Mouse (Mus musculus): Measurements from ENCODE around the gene Sumo1. TPM values are rescaled to one million over a fixed set of nuclear protein-coding genes. Genes with fewer than 3 reads are reported as not detected.
"Not testable (repeated sequence)": the region's sequence is repeated elsewhere in the genome, so short reads cannot be mapped to it uniquely, and the experiment has no call there.

Sumo1 gene
- polyA plus RNA-seq, 1 experiment from 2014 or later, result 333 TPM

- not testable (repeated sequence) for H3K9me3 ChIP-seq (replicated peaks); ATAC-seq (ENCODE audit: low FRiP score); H3K4me2 ChIP-seq; H3K27ac ChIP-seq (replicated peaks); H3K9ac ChIP-seq (replicated peaks); H3K4me1 ChIP-seq; H3K36me3 ChIP-seq; H3K27me3 ChIP-seq (replicated peaks); H3K4me3 ChIP-seq (replicated peaks)
- 95% methylated on average over 6 of the region's 6 CpGs for WGBS
Observed at GRCm38 (mm10) chr1:59630356-59630755, 40.3 kb downstream of the Sumo1 start.

GRCm38 (mm10) chr1:59629194-59629593 is 41.4 kb downstream of the Sumo1 start:
- Histone ChIP-seq H3K27me3 (replicated peaks) (no peaks in the 10 kb centered on the region), H3K4me2 (no peak overlapping the region), H3K9me3 (replicated peaks) (no peaks in the 10 kb centered on the region), H3K4me3 (replicated peaks) (no peak overlapping the region), H3K9ac (replicated peaks) (no peak overlapping the region), H3K27ac (replicated peaks) (no peak overlapping the region), H3K4me1 (no peaks in the 10 kb centered on the region), H3K36me3 (no peaks in the 10 kb centered on the region)
- WGBS, result 68% methylated on average over 6 of the region's 6 CpGs
- ATAC-seq (ENCODE audit: low FRiP score), result no peak

- Histone ChIP-seq H3K4me2 (no peak overlapping the region), H3K27me3 (replicated peaks) (no peaks in the 10 kb centered on the region), H3K4me1 (no peaks in the 10 kb centered on the region), H3K36me3 (no peaks in the 10 kb centered on the region), H3K27ac (replicated peaks) (no peak overlapping the region), H3K9me3 (replicated peaks) (no peaks in the 10 kb centered on the region), H3K9ac (replicated peaks) (no peak overlapping the region), H3K4me3 (replicated peaks) (no peak overlapping the region)
- no peak for ATAC-seq (ENCODE audit: low FRiP score)
- 80% methylated on average over 5 of the region's 5 CpGs for WGBS
Observed at GRCm38 (mm10) chr1:59625410-59625809, 45.2 kb downstream of the Sumo1 start.

- Histone ChIP-seq H3K27ac (replicated peaks) (no peak overlapping the region), H3K4me3 (replicated peaks) (no peak overlapping the region), H3K36me3 (no peaks in the 10 kb centered on the region), H3K27me3 (replicated peaks) (no peaks in the 10 kb centered on the region), H3K9me3 (replicated peaks) (no peaks in the 10 kb centered on the region), H3K4me2 (no peak overlapping the region), H3K4me1 (no peaks in the 10 kb centered on the region), H3K9ac (replicated peaks) (no peak overlapping the region)
- WGBS, result 29% methylated on average over 5 of the region's 5 CpGs
- ATAC-seq (ENCODE audit: low FRiP score), result peak; percentile 96
Observed at GRCm38 (mm10) chr1:59623325-59624017, 47.2 kb downstream of the Sumo1 start.

- WGBS, result 91% methylated on average over 10 of the region's 10 CpGs
- no peaks in the 10 kb centered on the region for H3K27me3 ChIP-seq (replicated peaks)
- no peaks in the 10 kb centered on the region for H3K36me3 ChIP-seq
- no peak overlapping the region for H3K4me3 ChIP-seq (replicated peaks)
- no peak for ATAC-seq (ENCODE audit: low FRiP score)
- no peak overlapping the region for H3K9ac ChIP-seq (replicated peaks)
- H3K27ac ChIP-seq (replicated peaks), result no peak overlapping the region
- H3K9me3 ChIP-seq (replicated peaks), result no peaks in the 10 kb centered on the region
- no peak overlapping the region for H3K4me2 ChIP-seq
- no peaks in the 10 kb centered on the region for H3K4me1 ChIP-seq
Observed at GRCm38 (mm10) chr1:59619201-59619600, 51.4 kb downstream of the Sumo1 start.

GRCm38 (mm10) chr1:59615021-59615420 is 55.6 kb downstream of the Sumo1 start:
- no peak for ATAC-seq (ENCODE audit: low FRiP score)
- H3K4me3 ChIP-seq (replicated peaks), result no peak overlapping the region
- H3K27ac ChIP-seq (replicated peaks), result no peak overlapping the region
- H3K9ac ChIP-seq (replicated peaks), result no peak overlapping the region
- no peaks in the 10 kb centered on the region for H3K27me3 ChIP-seq (replicated peaks)
- no peak overlapping the region for H3K4me2 ChIP-seq
- 94% methylated on average over 2 of the region's 2 CpGs for WGBS
- H3K36me3 ChIP-seq, result no peaks in the 10 kb centered on the region
- no peaks in the 10 kb centered on the region for H3K9me3 ChIP-seq (replicated peaks)
- H3K4me1 ChIP-seq, result no peaks in the 10 kb centered on the region

GRCm38 (mm10) chr1:59613795-59614194 is 56.8 kb downstream of the Sumo1 start:
- Histone ChIP-seq H3K27ac (replicated peaks) (no peak overlapping the region), H3K9me3 (replicated peaks) (no peaks in the 10 kb centered on the region), H3K27me3 (replicated peaks) (no peaks in the 10 kb centered on the region), H3K4me2 (no peak overlapping the region), H3K4me1 (no peaks in the 10 kb centered on the region), H3K9ac (replicated peaks) (no peak overlapping the region), H3K36me3 (no peaks in the 10 kb centered on the region), H3K4me3 (replicated peaks) (no peak overlapping the region)
- WGBS, result 39% methylated on average over 6 of the region's 6 CpGs
- ATAC-seq (ENCODE audit: low FRiP score), result no peak; the same call in 1 of the 2 replicates

- Histone ChIP-seq H3K36me3 (no peaks in the 10 kb centered on the region), H3K4me2 (no peak overlapping the region), H3K4me1 (no peaks in the 10 kb centered on the region), H3K27ac (replicated peaks) (no peak overlapping the region), H3K4me3 (replicated peaks) (no peak overlapping the region), H3K9me3 (replicated peaks) (no peaks in the 10 kb centered on the region), H3K27me3 (replicated peaks) (no peaks in the 10 kb centered on the region), H3K9ac (replicated peaks) (no peak overlapping the region)
- ATAC-seq (ENCODE audit: low FRiP score), result no peak
- 82% methylated on average over 3 of the region's 3 CpGs for WGBS
Observed at GRCm38 (mm10) chr1:59610929-59611328, 59.7 kb downstream of the Sumo1 start.

- no peak overlapping the region for H3K4me2 ChIP-seq
Observed at GRCm38 (mm10) chr1:59609896-59610295, 60.7 kb downstream of the Sumo1 start.

GRCm38 (mm10) chr1:59609458-59609857 is 61.2 kb downstream of the Sumo1 start:
- Histone ChIP-seq H3K9ac (replicated peaks) (no peak overlapping the region), H3K36me3 (no peaks in the 10 kb centered on the region), H3K4me2 (no peak overlapping the region), H3K4me3 (replicated peaks) (no peak overlapping the region), H3K27ac (replicated peaks) (no peak overlapping the region), H3K27me3 (replicated peaks) (no peaks in the 10 kb centered on the region), H3K4me1 (no peaks in the 10 kb centered on the region), H3K9me3 (replicated peaks) (no peaks in the 10 kb centered on the region)
- no peak for ATAC-seq (ENCODE audit: low FRiP score)
- WGBS, result 88% methylated on average over 4 of the region's 4 CpGs

More at GRCm38 (mm10) chr1:59609896-59610295, 60.7 kb downstream of the Sumo1 start:
- Histone ChIP-seq H3K4me3 (replicated peaks) (no peak overlapping the region), H3K36me3 (no peaks in the 10 kb centered on the region), H3K27me3 (replicated peaks) (no peaks in the 10 kb centered on the region), H3K27ac (replicated peaks) (no peak overlapping the region), H3K9ac (replicated peaks) (no peak overlapping the region), H3K4me1 (no peaks in the 10 kb centered on the region), H3K9me3 (replicated peaks) (no peaks in the 10 kb centered on the region)
- no peak for ATAC-seq (ENCODE audit: low FRiP score)
- WGBS, result 77% methylated on average over 10 of the region's 10 CpGs

GRCm38 (mm10) chr1:59608920-59609319 is 61.7 kb downstream of the Sumo1 start:
- Histone ChIP-seq H3K9ac (replicated peaks) (no peak overlapping the region), H3K4me1 (peaks cover 2% of the 10 kb centered on the region; the same call in 1 of the 2 replicates), H3K27ac (replicated peaks) (no peak overlapping the region), H3K4me2 (no peak overlapping the region), H3K9me3 (replicated peaks) (no peaks in the 10 kb centered on the region), H3K27me3 (replicated peaks) (no peaks in the 10 kb centered on the region), H3K4me3 (replicated peaks) (no peak overlapping the region), H3K36me3 (no peaks in the 10 kb centered on the region)
- no peak for ATAC-seq (ENCODE audit: low FRiP score)
- WGBS, result 63% methylated on average over 5 of the region's 5 CpGs

- ATAC-seq (ENCODE audit: low FRiP score), result no peak
- Histone ChIP-seq H3K27me3 (replicated peaks) (no peaks in the 10 kb centered on the region), H3K9me3 (replicated peaks) (no peaks in the 10 kb centered on the region), H3K27ac (replicated peaks) (no peak overlapping the region), H3K36me3 (no peaks in the 10 kb centered on the region), H3K4me3 (replicated peaks) (no peak overlapping the region), H3K4me2 (no peak overlapping the region), H3K9ac (replicated peaks) (no peak overlapping the region), H3K4me1 (peaks cover 5% of the 10 kb centered on the region; the same call in 1 of the 2 replicates)
- 90% methylated on average over 7 of the region's 7 CpGs for WGBS
Observed at GRCm38 (mm10) chr1:59608125-59608762, 62.4 kb downstream of the Sumo1 start.

Data from neural tube, embryonic 15.5 days (tissue).